Mouse (Mus musculus): ENCODE results near the gene Tdp1.

The Tdp1 gene

GRCm38 (mm10) chr12:99884269-99885261 lies at the start of gene Tdp1, which contains the start of gene Efcab11:
TSS of gene Tdp1 (plus strand) at chr12:99884517.
TSS of gene Efcab11 (minus strand) at chr12:99884439.
- peak; percentile 96 to 98 for DNase-seq

- peak; percentile 47 to 49 for DNase-seq
These were observed 47.7 kb upstream of the Tdp1 start for GRCm38 (mm10) chr12:99836404-99837131.

DNA sequence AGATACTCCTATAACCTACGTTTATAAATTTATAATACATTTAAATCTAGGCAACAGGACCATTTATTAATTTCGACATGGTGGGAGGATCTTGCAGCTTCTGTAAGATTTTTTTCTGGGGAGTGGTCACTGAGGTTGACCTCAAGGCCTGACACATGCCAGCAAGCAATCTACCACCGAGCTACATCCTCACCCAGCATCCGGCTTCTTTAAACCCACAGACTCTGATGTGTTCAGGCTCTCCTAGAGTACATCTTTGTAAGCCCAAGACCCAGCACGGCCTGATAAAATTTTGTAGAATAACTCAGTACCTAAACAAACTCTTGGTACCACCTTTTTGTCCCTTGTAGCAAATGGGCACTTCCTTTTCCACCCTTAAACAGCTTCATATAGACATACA lies 46.8 kb upstream of the Tdp1 start:
- no peak for DNase-seq

GRCm38 (mm10) chr12:99838109-99838508 lies 46.2 kb upstream of the Tdp1 start:
- no peak for DNase-seq

GRCm38 (mm10) chr12:99838703-99839102 lies 45.6 kb upstream of the Tdp1 start:
- DNase-seq = peak; percentile 54 to 55

GRCm38 (mm10) chr12:99844951-99845350 lies 39.4 kb upstream of the Tdp1 start:
- DNase-seq = no peak

GRCm38 (mm10) chr12:99849996-99850395 lies 34.3 kb upstream of the Tdp1 start:
- no peak for DNase-seq

- DNase-seq = no peak
These were observed 30.7 kb upstream of the Tdp1 start for GRCm38 (mm10) chr12:99853323-99854258.

DNA sequence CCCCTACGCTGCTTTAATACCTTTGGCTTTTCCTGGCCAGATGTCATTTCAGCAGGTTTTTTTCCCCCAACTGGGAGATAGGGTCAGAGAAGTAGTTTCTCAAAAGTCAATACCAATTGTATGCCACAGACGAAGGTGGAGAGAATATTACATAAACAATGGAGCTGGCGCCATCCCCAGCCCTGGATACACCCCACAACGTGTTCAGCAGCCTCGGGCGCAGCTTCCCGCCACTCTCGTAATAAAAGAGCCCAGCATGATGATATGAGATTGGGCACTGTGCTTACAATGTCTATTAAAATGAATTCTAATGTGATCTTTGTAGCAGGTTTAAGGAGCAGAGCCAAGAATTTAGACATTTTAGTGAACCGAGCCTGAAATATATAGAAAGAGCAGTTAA lies 28.3 kb upstream of the Tdp1 start:
- DNase-seq = no peak

- no peak for DNase-seq
These were observed 25.7 kb upstream of the Tdp1 start for GRCm38 (mm10) chr12:99858664-99859063.

DNA sequence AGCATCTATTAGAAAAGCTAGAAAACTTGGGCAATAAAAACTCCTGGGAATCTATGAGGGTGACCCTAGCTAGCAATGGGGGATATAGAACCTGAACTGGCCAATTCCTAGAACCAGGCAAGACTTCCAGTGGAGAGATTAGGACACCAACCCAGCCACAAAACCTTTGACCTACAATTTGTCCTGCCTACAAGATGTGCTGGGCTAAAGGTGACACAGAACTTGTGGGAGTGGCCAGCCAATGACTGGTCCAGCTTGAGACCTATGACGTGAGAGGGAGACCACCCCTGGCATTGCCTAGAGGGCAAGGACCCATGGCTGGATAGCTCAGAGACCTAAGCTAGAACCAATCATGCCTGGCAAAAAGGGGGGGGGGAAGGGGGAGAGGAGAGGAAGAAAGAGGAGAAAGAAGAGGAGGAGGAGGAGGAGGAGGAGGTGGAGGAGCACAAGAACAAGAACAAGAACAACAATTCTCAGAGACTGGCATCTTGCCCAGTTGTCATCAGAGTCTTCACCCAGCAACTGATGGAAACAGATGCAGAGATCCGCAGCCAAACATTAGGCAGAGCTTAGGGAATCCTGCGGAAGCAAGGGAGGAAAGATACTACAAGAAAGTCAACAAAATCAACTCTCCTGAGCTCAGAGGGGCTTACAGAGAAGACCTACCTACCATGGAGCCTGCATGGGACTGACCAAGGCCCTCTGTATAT lies 24.8 kb upstream of the Tdp1 start:
- no peak for DNase-seq

DNA sequence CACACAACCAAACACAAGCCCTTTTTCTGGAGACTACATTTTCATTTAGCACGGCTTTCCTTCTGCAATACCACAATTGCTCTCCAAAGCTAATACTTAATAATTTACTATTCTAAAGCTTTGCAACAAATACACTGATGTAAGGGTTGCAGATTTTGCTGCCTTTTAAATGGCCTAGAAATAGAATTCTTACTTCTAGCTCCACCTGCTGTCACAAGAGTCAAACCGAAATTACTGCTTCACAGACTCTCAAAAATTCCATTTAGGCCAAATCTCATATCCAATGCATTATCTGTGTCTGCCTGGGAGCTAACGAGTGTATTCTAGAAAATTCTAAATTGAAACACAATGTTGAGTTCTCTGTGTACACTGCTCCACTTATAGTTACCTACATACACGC lies 23.3 kb upstream of the Tdp1 start:
- DNase-seq = no peak

- DNase-seq = no peak
These were observed 19.7 kb upstream of the Tdp1 start for GRCm38 (mm10) chr12:99864613-99865012.

- DNase-seq = no peak
These were observed 15.5 kb upstream of the Tdp1 start for GRCm38 (mm10) chr12:99868821-99869220.

- no peak for DNase-seq
These were observed 10.9 kb upstream of the Tdp1 start for GRCm38 (mm10) chr12:99873443-99873842.

GRCm38 (mm10) chr12:99874609-99875008 lies 9.7 kb upstream of the Tdp1 start:
- DNase-seq = peak; percentile 10 to 18

DNA sequence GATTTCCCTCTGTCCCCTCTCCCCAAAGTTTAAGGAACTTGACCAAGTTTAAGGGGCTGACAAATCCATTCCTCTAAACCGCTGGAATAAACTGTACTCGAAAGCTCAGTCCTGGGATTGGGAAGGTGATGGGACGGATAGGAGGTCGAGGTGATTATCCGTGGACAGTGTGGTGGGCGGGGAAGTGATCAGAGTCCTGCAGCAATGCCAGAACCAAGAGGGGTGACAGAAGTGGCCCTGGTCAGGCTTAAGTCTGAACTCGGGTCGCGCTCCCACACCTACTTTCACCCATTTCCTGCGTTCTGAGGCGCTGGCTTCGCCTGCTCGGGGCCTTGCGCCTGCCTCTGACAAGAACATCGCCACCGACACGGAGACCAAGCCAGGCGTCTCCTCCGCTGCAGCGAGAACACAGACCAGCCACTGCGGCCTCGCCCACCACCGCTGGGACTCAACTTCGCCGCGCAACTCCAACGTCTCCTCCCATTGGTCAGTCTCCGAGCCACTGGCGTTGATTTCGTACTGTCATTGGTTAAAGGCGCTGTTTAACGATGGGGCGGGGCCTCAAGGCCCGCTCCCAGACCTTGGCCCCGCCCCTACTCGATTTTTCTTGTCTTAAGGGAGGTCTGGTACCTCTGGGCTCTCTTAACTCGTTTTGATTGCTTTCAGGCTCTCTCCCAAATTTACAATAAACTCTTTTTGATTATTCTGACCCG lies 1.2 kb upstream of the Tdp1 start:
- DNase-seq = peak; percentile 87 to 89

- peak; percentile 42 for DNase-seq
These were observed 608 bp upstream of the Tdp1 start for GRCm38 (mm10) chr12:99883713-99884105.

DNA sequence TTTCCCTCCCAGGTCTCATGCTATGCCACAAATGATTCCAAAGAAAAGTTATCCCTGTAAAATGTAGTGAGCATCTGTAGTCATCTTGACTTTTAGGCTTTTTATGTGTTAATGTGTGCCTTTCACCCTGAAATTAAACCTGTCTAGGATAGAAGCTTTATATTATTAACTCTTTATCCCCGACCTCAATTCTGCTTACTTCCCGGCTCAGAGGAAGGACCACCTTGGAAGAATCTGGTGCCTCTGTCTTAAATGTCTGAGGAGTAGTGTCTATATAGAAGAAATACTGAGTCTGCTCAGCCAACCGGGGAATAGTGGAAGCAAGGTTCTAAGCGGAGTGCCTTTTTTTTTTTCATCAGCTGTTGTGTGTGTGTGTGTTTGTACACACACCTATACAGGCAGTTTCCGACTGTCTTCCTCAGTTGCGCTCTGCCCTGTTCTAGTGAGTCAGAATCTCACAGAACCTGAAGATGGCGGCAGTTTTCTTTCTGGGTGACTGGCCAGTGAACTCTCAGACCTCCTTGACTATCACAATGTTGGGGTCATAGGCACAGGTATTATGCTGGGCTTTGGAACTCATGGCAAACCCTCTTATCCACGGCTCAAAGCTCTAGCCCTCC lies 1.1 kb downstream of the Tdp1 start:
- no peak for DNase-seq

- DNase-seq = no peak
These were observed 13.5 kb downstream of the Tdp1 start for GRCm38 (mm10) chr12:99897846-99898245.

Measured in B cell, adult 2 months (primary cell).